Mouse (Mus musculus): ENCODE data around the gene Mthfd1l.

- TF ChIP-seq CTCF (conservative IDR thresholded peaks at IDR 0.05; ENCODE audit: insufficient read depth, insufficient read length, low read depth, low read length) = no peak
- TF ChIP-seq POLR2A (IDR thresholded peaks at IDR 0.05; ENCODE audit: low read depth, low read length) = no peak
Measured at GRCm38 (mm10) chr10:4177285-4177684, 204.4 kb downstream of the Mthfd1l start.

Data from kidney, adult 2 months (tissue).